Mouse (Mus musculus) hindbrain, embryonic 12.5 days (tissue): ENCODE data around the gene Gtf3c4. TPM values are rescaled to one million over a fixed set of nuclear protein-coding genes. Genes with fewer than 3 reads are reported as not detected.

Experiments used
- ATAC-seq: fragments of 200-750 bp; cut with Nextera tagmentation; 2 replicates; pipeline ENCODE4 v1.8.0; 2017; ENCODE audit warnings: moderate TSS enrichment; ENCODE audit not compliant: low FRiP score
- H3K27ac ChIP-seq: fragments of 300-500 bp; sonication (generic); 2 replicates; pipeline ENCODE4 v1.5.1; 2016; ENCODE audit warnings: mild to moderate bottlenecking
- H3K27me3 ChIP-seq: fragments of 300-500 bp; sonication (generic); 2 replicates; pipeline ENCODE4 v1.6.1; 2016; ENCODE audit warnings: mild to moderate bottlenecking
- H3K36me3 ChIP-seq: fragments of 300-500 bp; sonication (generic); 2 replicates; pipeline ENCODE4 v1.6.1; 2016; ENCODE audit warnings: mild to moderate bottlenecking
- H3K4me1 ChIP-seq: fragments of 300-500 bp; sonication (generic); 2 replicates; pipeline ENCODE4 v1.6.1; 2016
- H3K4me2 ChIP-seq: fragments of 300-500 bp; sonication (generic); replicated peaks from 2 replicates; pipeline ENCODE4 v1.6.1; 2016; ENCODE audit warnings: mild to moderate bottlenecking
- H3K4me3 ChIP-seq: fragments of 300-500 bp; sonication (generic); 2 replicates; pipeline ENCODE4 v1.5.1; 2016; ENCODE audit warnings: mild to moderate bottlenecking
- H3K9ac ChIP-seq: fragments of 300-500 bp; sonication (generic); 2 replicates; pipeline ENCODE4 v1.6.1; 2016; ENCODE audit warnings: mild to moderate bottlenecking, moderate library complexity
- H3K9me3 ChIP-seq: fragments of 300-500 bp; sonication (generic); replicated peaks from 2 replicates; pipeline ENCODE4 v1.6.1; 2016; ENCODE audit warnings: mild to moderate bottlenecking
- WGBS: fragments of 180-500 bp; shearing (Covaris S2); methylation state at CpG from one replicate; pipeline ENCODE4 v1.1.7; 2016; 5-methylcytosine and 5-hydroxymethylcytosine counted together
- polyA plus RNA-seq: library from polyadenylated mRNA; unstranded; fragments of >200 nt; fragmentation: Nextera tagmentation; extraction: Ambion mirVana; gene quantifications from 2 replicates; pipeline ENCODE4 v1.2.1, GENCODE M21; 2016

Gtf3c4 gene
- polyA plus RNA-seq, 1 experiment from 2014 or later, result 33.5 TPM

GRCm38 (mm10) chr2:28848879-28849278 is 8.7 kb upstream of the Gtf3c4 start:
- 91% methylated on average over 2 of the region's 2 CpGs for WGBS
- Histone ChIP-seq H3K4me1 (no peaks in the 10 kb centered on the region), H3K27ac (no peak overlapping the region), H3K4me3 (no peak overlapping the region), H3K9ac (no peak overlapping the region), H3K27me3 (no peaks in the 10 kb centered on the region), H3K4me2 (no peak overlapping the region), H3K36me3 (peaks cover 68% of the 10 kb centered on the region), H3K9me3 (no peaks in the 10 kb centered on the region)
- ATAC-seq, result no peak

- ATAC-seq, result no peak
Measured at GRCm38 (mm10) chr2:28842042-28842441, 1.9 kb upstream of the Gtf3c4 start.

GRCm38 (mm10) chr2:28839501-28840221 is 499 bp downstream of the Gtf3c4 start:
- under 1% methylated on average over 52 of the region's 53 CpGs for WGBS
- ATAC-seq, result peak; percentile 65
- Histone ChIP-seq H3K4me1 (peaks cover 41% of the 10 kb centered on the region), H3K36me3 (peaks cover 6% of the 10 kb centered on the region), H3K27ac (peak overlapping the region; percentile 88), H3K4me3 (peak overlapping the region; percentile 98), H3K4me2 (peak overlapping the region; percentile 81), H3K9me3 (no peaks in the 10 kb centered on the region), H3K27me3 (no peaks in the 10 kb centered on the region), H3K9ac (peak overlapping the region; percentile 92)

More at GRCm38 (mm10) chr2:28842042-28842441, 1.9 kb upstream of the Gtf3c4 start:
- no peak overlapping the region for H3K27ac ChIP-seq
- H3K4me1 ChIP-seq, result peaks cover 38% of the 10 kb centered on the region
- no peaks in the 10 kb centered on the region for H3K27me3 ChIP-seq
- no peaks in the 10 kb centered on the region for H3K9me3 ChIP-seq
- H3K36me3 ChIP-seq, result peaks cover 23% of the 10 kb centered on the region
- H3K9ac ChIP-seq, result no peak overlapping the region
- H3K4me2 ChIP-seq, result peak overlapping the region; percentile 81
- WGBS, result 81% methylated on average over 3 of the region's 3 CpGs
- no peak overlapping the region for H3K4me3 ChIP-seq

- Histone ChIP-seq H3K4me3 (no peak overlapping the region), H3K9me3 (no peaks in the 10 kb centered on the region), H3K27me3 (no peaks in the 10 kb centered on the region), H3K4me1 (peaks cover 24% of the 10 kb centered on the region), H3K9ac (no peak overlapping the region), H3K4me2 (no peak overlapping the region), H3K36me3 (peaks cover 35% of the 10 kb centered on the region), H3K27ac (no peak overlapping the region)
- WGBS, result 84% methylated on average over 3 of the region's 3 CpGs
- no peak for ATAC-seq
Measured at GRCm38 (mm10) chr2:28836181-28836940, 3.8 kb downstream of the Gtf3c4 start.

- no peaks in the 10 kb centered on the region for H3K27me3 ChIP-seq
- H3K9me3 ChIP-seq, result no peaks in the 10 kb centered on the region
- no peaks in the 10 kb centered on the region for H3K4me1 ChIP-seq
- ATAC-seq, result no peak
- no peak overlapping the region for H3K4me2 ChIP-seq
- no peak overlapping the region for H3K9ac ChIP-seq
- H3K36me3 ChIP-seq, result peaks cover 84% of the 10 kb centered on the region
- no peak overlapping the region for H3K4me3 ChIP-seq
- H3K27ac ChIP-seq, result no peak overlapping the region
- WGBS, result 38% methylated on average over 4 of the region's 4 CpGs
Measured at GRCm38 (mm10) chr2:28829265-28829664, 10.9 kb downstream of the Gtf3c4 start.

- Histone ChIP-seq H3K36me3 (peaks cover 15% of the 10 kb centered on the region), H3K4me2 (no peak overlapping the region), H3K4me1 (no peaks in the 10 kb centered on the region), H3K4me3 (no peak overlapping the region), H3K27ac (no peak overlapping the region), H3K9ac (no peak overlapping the region), H3K9me3 (no peaks in the 10 kb centered on the region), H3K27me3 (no peaks in the 10 kb centered on the region)
- no peak for ATAC-seq
- 73% methylated on average over 4 of the region's 4 CpGs for WGBS
Measured at GRCm38 (mm10) chr2:28818866-28819265, 21.3 kb downstream of the Gtf3c4 start.

GRCm38 (mm10) chr2:28810260-28811013 is 29.7 kb downstream of the Gtf3c4 start:
- H3K27ac ChIP-seq, result no peak overlapping the region
- ATAC-seq, result no peak
- 51% methylated on average over 5 of the region's 5 CpGs for WGBS

GRCm38 (mm10) chr2:28808841-28809240 is 31.3 kb downstream of the Gtf3c4 start:
- Histone ChIP-seq H3K4me1 (no peaks in the 10 kb centered on the region), H3K36me3 (no peaks in the 10 kb centered on the region), H3K9me3 (no peaks in the 10 kb centered on the region), H3K27me3 (no peaks in the 10 kb centered on the region), H3K9ac (no peak overlapping the region), H3K27ac (no peak overlapping the region), H3K4me3 (no peak overlapping the region), H3K4me2 (no peak overlapping the region)
- no peak for ATAC-seq
- 77% methylated on average over 6 of the region's 6 CpGs for WGBS

More at GRCm38 (mm10) chr2:28810260-28811013, 29.7 kb downstream of the Gtf3c4 start:
- H3K4me2 ChIP-seq, result no peak overlapping the region
- H3K4me1 ChIP-seq, result no peaks in the 10 kb centered on the region
- H3K4me3 ChIP-seq, result no peak overlapping the region
- H3K27me3 ChIP-seq, result no peaks in the 10 kb centered on the region
- H3K36me3 ChIP-seq, result no peaks in the 10 kb centered on the region
- no peak overlapping the region for H3K9ac ChIP-seq
- no peaks in the 10 kb centered on the region for H3K9me3 ChIP-seq

- H3K36me3 ChIP-seq, result no peaks in the 10 kb centered on the region
- no peak overlapping the region for H3K4me3 ChIP-seq
- H3K4me2 ChIP-seq, result no peak overlapping the region
- H3K27me3 ChIP-seq, result 0 out of 2 replicates have a peak, but pooled peaks cover 5% of the 10 kb centered on the region
- H3K4me1 ChIP-seq, result peaks cover 5% of the 10 kb centered on the region
- 93% methylated on average over 7 of the region's 7 CpGs for WGBS
- H3K27ac ChIP-seq, result no peak overlapping the region
- ATAC-seq, result no peak
- no peak overlapping the region for H3K9ac ChIP-seq
- H3K9me3 ChIP-seq, result no peaks in the 10 kb centered on the region
Measured at GRCm38 (mm10) chr2:28803406-28803805, 36.8 kb downstream of the Gtf3c4 start.

- 69% methylated on average over 2 of the region's 2 CpGs for WGBS
- H3K36me3 ChIP-seq, result no peaks in the 10 kb centered on the region
- H3K4me1 ChIP-seq, result peaks cover 17% of the 10 kb centered on the region
- ATAC-seq, result no peak
- peaks cover 5% of the 10 kb centered on the region; the same call in 1 of the 2 replicates for H3K27me3 ChIP-seq
- H3K27ac ChIP-seq, result no peak overlapping the region
- H3K4me3 ChIP-seq, result no peak overlapping the region
- no peak overlapping the region for H3K9ac ChIP-seq
- no peak overlapping the region for H3K4me2 ChIP-seq
- no peaks in the 10 kb centered on the region for H3K9me3 ChIP-seq
Measured at GRCm38 (mm10) chr2:28799575-28799974, 40.6 kb downstream of the Gtf3c4 start.

- no peak overlapping the region for H3K4me3 ChIP-seq
- no peak overlapping the region for H3K4me2 ChIP-seq
- WGBS, result 43% methylated on average over 3 of the region's 3 CpGs
- peaks cover 17% of the 10 kb centered on the region for H3K4me1 ChIP-seq
- H3K9me3 ChIP-seq, result no peaks in the 10 kb centered on the region
- peak overlapping the region; percentile 44 for H3K27ac ChIP-seq
- no peak overlapping the region for H3K9ac ChIP-seq
- H3K36me3 ChIP-seq, result no peaks in the 10 kb centered on the region
- H3K27me3 ChIP-seq, result peaks cover 5% of the 10 kb centered on the region; the same call in 1 of the 2 replicates
- ATAC-seq, result no peak
Measured at GRCm38 (mm10) chr2:28798390-28798789, 41.8 kb downstream of the Gtf3c4 start.
